Mouse (Mus musculus) induced T-regulatory cell, adult 2 months (primary cell): ENCODE measurements at regions not wholly inside any gene's neighbourhood (a gene's known extent, or its start where the extent isn't known, plus 50 kb on each side); places are given as distances from the start of the nearest gene placed in this dataset.

Source experiments
- DNase-seq: peaks from one replicate; pipeline ENCODE4 v3.0.0-alpha.2; 2012; ENCODE audit warnings: low read depth

- DNase-seq, result no peak
Observed at GRCm38 (mm10) chr1:161301348-161302075, 50.5 kb upstream of the Prdx6 start.

GRCm38 (mm10) chr1:161306772-161307499, 55.9 kb upstream of the Prdx6 start:
- no peak for DNase-seq

DNA sequence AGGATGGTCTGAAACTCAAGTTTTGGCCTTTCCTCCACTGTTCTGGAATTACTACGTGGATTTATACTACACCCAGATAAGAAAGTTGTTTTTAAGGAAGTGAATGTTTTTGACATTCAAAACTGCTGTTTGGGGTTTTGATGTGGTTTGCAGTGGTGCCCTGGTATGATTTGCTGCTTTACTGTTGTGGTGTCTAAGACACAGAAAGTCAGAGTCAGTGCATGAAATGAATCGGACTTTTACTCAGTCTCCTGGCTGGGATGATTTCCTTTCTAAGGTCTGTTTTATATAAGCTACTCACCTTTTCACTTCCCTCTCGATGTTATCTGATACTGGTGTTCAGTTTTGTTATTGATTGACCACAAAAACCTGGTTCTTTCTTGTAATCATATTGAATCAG, 58.2 kb upstream of the Prdx6 start:
- peak; percentile 51 for DNase-seq

DNA sequence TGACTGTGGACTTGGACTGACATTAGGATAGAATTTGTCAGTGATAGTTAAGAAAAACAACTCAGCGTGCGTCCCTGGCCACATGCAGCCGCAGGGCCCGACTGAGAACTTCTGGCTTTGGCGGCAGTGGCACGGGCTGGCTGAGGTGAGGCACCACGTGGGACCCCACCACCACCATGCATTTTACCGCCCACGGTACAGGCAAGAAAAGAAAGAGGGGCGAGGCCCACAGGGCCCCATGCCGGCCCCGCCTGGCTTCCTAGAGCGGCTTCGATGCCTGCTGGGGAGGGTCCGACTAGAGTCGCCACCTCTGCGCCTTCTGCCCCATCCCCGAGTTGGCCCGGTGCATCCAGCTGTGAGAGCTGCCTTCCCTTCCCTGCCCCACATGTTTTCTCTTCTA, 63.1 kb upstream of the Prdx6 start:
- no peak for DNase-seq

- DNase-seq, result peak; percentile 14
Observed at GRCm38 (mm10) chr1:161321675-161322074, 70.7 kb upstream of the Prdx6 start.

- no peak for DNase-seq
Observed at GRCm38 (mm10) chr1:161329218-161329617, 66.0 kb upstream of the Tnfsf4 start.

GRCm38 (mm10) chr1:161333151-161333550, 62.1 kb upstream of the Tnfsf4 start:
- DNase-seq, result no peak

DNA sequence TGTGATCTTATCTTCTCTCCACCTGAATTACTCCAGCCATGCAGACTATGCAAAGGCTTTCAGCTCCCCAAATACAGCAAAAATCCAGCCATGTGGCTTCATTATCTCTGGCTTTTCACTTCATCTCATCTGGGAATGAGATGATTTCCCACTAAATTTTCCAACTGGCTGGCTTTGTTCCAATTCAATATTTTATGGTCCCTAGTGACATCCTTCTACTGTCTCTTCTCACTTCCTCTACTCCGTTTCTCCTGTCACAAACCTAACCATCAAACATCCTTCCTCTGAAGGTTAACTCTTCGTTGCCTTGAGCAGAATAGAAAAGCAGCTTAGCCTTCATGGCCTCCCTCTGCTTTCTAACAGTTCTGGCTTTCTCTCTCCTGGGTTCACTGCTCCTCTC, 50.1 kb upstream of the Tnfsf4 start:
- DNase-seq, result no peak
